Mouse (Mus musculus) ES-E14 (cell line): Measurements from ENCODE around the gene Ajm1.

Experiments used
- CHD2 ChIP-seq: IDR thresholded peaks from 2 replicates; pipeline ENCODE4 v1.6.1; 2014; ENCODE audit warnings: mild to moderate bottlenecking, low read depth, low read length, inconsistent platforms
- HCFC1 ChIP-seq: IDR thresholded peaks from 2 replicates; pipeline ENCODE4 v1.6.1; 2012; ENCODE audit warnings: low read length, inconsistent platforms, borderline replicate concordance; ENCODE audit not compliant: insufficient read depth
- ZC3H11A ChIP-seq: IDR thresholded peaks from 2 replicates; pipeline ENCODE4 v1.6.1; 2012; ENCODE audit warnings: low read depth, mild to moderate bottlenecking, inconsistent platforms, low read length, borderline replicate concordance

GRCm38 (mm10) chr2:25581901-25582301, 344 bp upstream of the Ajm1 start:
- TF ChIP-seq ZC3H11A = no peak
- TF ChIP-seq HCFC1 = no peak
- no peak for TF ChIP-seq CHD2
